Mouse (Mus musculus): ENCODE measurements around the gene Mmp11. TPM values are rescaled to one million over a fixed set of nuclear protein-coding genes. Genes with fewer than 3 reads are reported as not detected.

The Mmp11 gene
- polyA plus RNA-seq, 1 experiment from 2014 or later = 16.6 TPM

Other genes starting within 250 kb of the Mmp11 start
- gene Cabin1, start 172.2 kb downstream of the Mmp11 start, polyA plus RNA-seq (2014; fragmentation: Nextera tagmentation; extraction: Ambion mirVana) = 30.3 and 33.3 TPM in 2 replicates
- gene Ddt, start 163.1 kb downstream of the Mmp11 start, polyA plus RNA-seq (2014; fragmentation: Nextera tagmentation; extraction: Ambion mirVana) = 198 and 213 TPM in 2 replicates
- gene Gm20441, start 155.5 kb downstream of the Mmp11 start, polyA plus RNA-seq (2014; fragmentation: Nextera tagmentation; extraction: Ambion mirVana) = not detected in 2 replicates
- 6.3 and 7.9 TPM in 2 replicates for gene Gstt3, start 155.1 kb downstream of the Mmp11 start, polyA plus RNA-seq (2014; fragmentation: Nextera tagmentation; extraction: Ambion mirVana)
- gene Gstt1, start 137.9 kb downstream of the Mmp11 start, polyA plus RNA-seq (2014; fragmentation: Nextera tagmentation; extraction: Ambion mirVana) = 40.7 and 43.0 TPM in 2 replicates
- not detected in 2 replicates for gene Gstt4, start 114.0 kb downstream of the Mmp11 start, polyA plus RNA-seq (2014; fragmentation: Nextera tagmentation; extraction: Ambion mirVana)
- 38.4 and 39.6 TPM in 2 replicates for gene Gstt2, start 99.1 kb downstream of the Mmp11 start, polyA plus RNA-seq (2014; fragmentation: Nextera tagmentation; extraction: Ambion mirVana)
- 2,667 and 2,772 TPM in 2 replicates for gene Mif, start 76.3 kb downstream of the Mmp11 start, polyA plus RNA-seq (2014; fragmentation: Nextera tagmentation; extraction: Ambion mirVana)
- 4.0 and 5.1 TPM in 2 replicates for gene Derl3, start 43.1 kb downstream of the Mmp11 start, polyA plus RNA-seq (2014; fragmentation: Nextera tagmentation; extraction: Ambion mirVana)
- 157 and 162 TPM in 2 replicates for gene Smarcb1, start 14.9 kb downstream of the Mmp11 start, polyA plus RNA-seq (2014; fragmentation: Nextera tagmentation; extraction: Ambion mirVana)
- gene Chchd10, start 3.4 kb downstream of the Mmp11 start, polyA plus RNA-seq (2014; fragmentation: Nextera tagmentation; extraction: Ambion mirVana) = 103 and 113 TPM in 2 replicates
- gene Gm867, start 4.2 kb upstream of the Mmp11 start, polyA plus RNA-seq (2014; fragmentation: Nextera tagmentation; extraction: Ambion mirVana) = 3.2 and 3.4 TPM in 2 replicates
- gene Vpreb3, start 6.6 kb upstream of the Mmp11 start, polyA plus RNA-seq (2014; fragmentation: Nextera tagmentation; extraction: Ambion mirVana) = 0.52 and 0.96 TPM in 2 replicates
- 0.06 and 0.22 TPM in 2 replicates for gene Gm5134, start 18.0 kb upstream of the Mmp11 start, polyA plus RNA-seq (2014; fragmentation: Nextera tagmentation; extraction: Ambion mirVana)
- 31.2 and 32.9 TPM in 2 replicates for gene Zfp280b, start 96.2 kb upstream of the Mmp11 start, polyA plus RNA-seq (2014; fragmentation: Nextera tagmentation; extraction: Ambion mirVana)
- 0.05 and 0.06 TPM in 2 replicates for gene Slc5a4b, start 174.5 kb upstream of the Mmp11 start, polyA plus RNA-seq (2014; fragmentation: Nextera tagmentation; extraction: Ambion mirVana)
- gene Slc5a4a, start 211.0 kb upstream of the Mmp11 start, polyA plus RNA-seq (2014; fragmentation: Nextera tagmentation; extraction: Ambion mirVana) = 0.08 TPM in 1 of 2 replicates, not detected in the other

Measured in liver, embryonic 11.5 days (tissue).